Mouse (Mus musculus) ES-Bruce4 (cell line): ENCODE data around the gene Pex14. TPM values are rescaled to one million over a fixed set of nuclear protein-coding genes. Genes with fewer than 3 reads are reported as not detected.

ENCODE experiments used
- H3K27ac ChIP-seq: 2 replicates; pipeline ENCODE4 v1.5.1; 2012; ENCODE audit warnings: low read length, inconsistent platforms; ENCODE audit not compliant: insufficient read depth
- H3K27me3 ChIP-seq: 2 replicates; pipeline ENCODE4 v1.6.1; 2012; ENCODE audit warnings: mild to moderate bottlenecking, low read length, inconsistent platforms; ENCODE audit not compliant: control insufficient read depth, poor library complexity, insufficient read depth, severe bottlenecking
- H3K36me3 ChIP-seq: 2 replicates; pipeline ENCODE4 v1.6.1; 2012; ENCODE audit warnings: inconsistent platforms, mild to moderate bottlenecking, low read length, moderate library complexity; ENCODE audit not compliant: control insufficient read depth, poor library complexity, insufficient read depth, severe bottlenecking
- H3K4me1 ChIP-seq: one replicate; pipeline ENCODE4 v1.8.1; 2011; ENCODE audit warnings: low read length; ENCODE audit not compliant: control insufficient read depth, insufficient read depth
- H3K4me3 ChIP-seq: 2 replicates; pipeline ENCODE4 v1.5.1; 2011; ENCODE audit warnings: low read depth, mild to moderate bottlenecking, low read length
- H3K9ac ChIP-seq: 2 replicates; pipeline ENCODE4 v1.6.1; 2012; ENCODE audit warnings: low read depth, mild to moderate bottlenecking, inconsistent platforms; ENCODE audit not compliant: poor library complexity, severe bottlenecking
- H3K9me3 ChIP-seq: replicated peaks from 2 replicates; pipeline ENCODE4 v1.6.1; 2012; ENCODE audit warnings: mild to moderate bottlenecking, low read length, inconsistent platforms; ENCODE audit not compliant: control insufficient read depth, poor library complexity, insufficient read depth, severe bottlenecking
- CTCF ChIP-seq: IDR thresholded peaks from one replicate; pipeline ENCODE4 v1.8.1; 2011; ENCODE audit warnings: low read depth, low read length
- EP300 ChIP-seq: IDR thresholded peaks from 2 replicates; pipeline ENCODE4 v1.6.1; 2011; ENCODE audit warnings: low read depth, low read length; ENCODE audit not compliant: insufficient read depth
- POLR2A ChIP-seq: IDR thresholded peaks from one replicate; pipeline ENCODE4 v1.8.1; 2011; ENCODE audit warnings: low read length; ENCODE audit not compliant: insufficient read depth
- polyA plus RNA-seq: library from polyadenylated mRNA; stranded (reverse); fragments of >200 nt; gene quantifications from 2 replicates; pipeline ENCODE4 v1.2.4, GENCODE M21; 2011; ENCODE audit warnings: low read depth; ENCODE audit not compliant: missing spikeins, insufficient read depth, insufficient read length

Gene Pex14
- polyA plus RNA-seq, 1 experiment, result 31.2 TPM

- Histone ChIP-seq H3K27ac (no peak overlapping the region), H3K9ac (no peak overlapping the region), H3K27me3 (no peaks in the 10 kb centered on the region), H3K4me1 (peaks cover 3% of the 10 kb centered on the region), H3K36me3 (no peaks in the 10 kb centered on the region), H3K9me3 (no peaks in the 10 kb centered on the region), H3K4me3 (no peak overlapping the region)
- TF ChIP-seq POLR2A (no peak), CTCF (no peak), EP300 (no peak)
These were observed 126.3 kb downstream of the Pex14 start for GRCm38 (mm10) chr4:148973387-148973786.

GRCm38 (mm10) chr4:148972707-148973106 lies 127.0 kb downstream of the Pex14 start:
- Histone ChIP-seq H3K9me3 (no peaks in the 10 kb centered on the region), H3K4me3 (no peak overlapping the region), H3K36me3 (no peaks in the 10 kb centered on the region), H3K4me1 (no peaks in the 10 kb centered on the region), H3K9ac (no peak overlapping the region), H3K27ac (no peak overlapping the region), H3K27me3 (no peaks in the 10 kb centered on the region)
- TF ChIP-seq POLR2A, result no peak
- TF ChIP-seq CTCF, result no peak
- no peak for TF ChIP-seq EP300

GRCm38 (mm10) chr4:148971613-148972242 lies 127.9 kb downstream of the Pex14 start:
- H3K9ac ChIP-seq, result no peak overlapping the region
- no peak for TF ChIP-seq CTCF
- no peak for TF ChIP-seq POLR2A
- TF ChIP-seq EP300, result no peak
- H3K4me3 ChIP-seq, result no peak overlapping the region
- H3K9me3 ChIP-seq, result no peaks in the 10 kb centered on the region
- no peaks in the 10 kb centered on the region for H3K4me1 ChIP-seq
- H3K36me3 ChIP-seq, result no peaks in the 10 kb centered on the region
- no peak overlapping the region for H3K27ac ChIP-seq
- H3K27me3 ChIP-seq, result no peaks in the 10 kb centered on the region

GRCm38 (mm10) chr4:148970742-148971141 lies 128.9 kb downstream of the Pex14 start:
- TF ChIP-seq CTCF (no peak), EP300 (no peak), POLR2A (no peak)
- Histone ChIP-seq H3K27ac (no peak overlapping the region), H3K27me3 (no peaks in the 10 kb centered on the region), H3K9me3 (no peaks in the 10 kb centered on the region), H3K4me1 (no peaks in the 10 kb centered on the region), H3K4me3 (no peak overlapping the region), H3K9ac (no peak overlapping the region), H3K36me3 (no peaks in the 10 kb centered on the region)

GRCm38 (mm10) chr4:148969610-148970009 lies 130.1 kb downstream of the Pex14 start:
- no peaks in the 10 kb centered on the region for H3K27me3 ChIP-seq
- H3K27ac ChIP-seq, result no peak overlapping the region
- H3K4me1 ChIP-seq, result no peaks in the 10 kb centered on the region
- H3K4me3 ChIP-seq, result no peak overlapping the region
- H3K9ac ChIP-seq, result no peak overlapping the region
- no peaks in the 10 kb centered on the region for H3K9me3 ChIP-seq
- TF ChIP-seq EP300, result no peak
- no peak for TF ChIP-seq CTCF
- no peak for TF ChIP-seq POLR2A
- H3K36me3 ChIP-seq, result no peaks in the 10 kb centered on the region

GRCm38 (mm10) chr4:148968859-148969258 lies 130.8 kb downstream of the Pex14 start:
- Histone ChIP-seq H3K9me3 (no peaks in the 10 kb centered on the region), H3K4me3 (no peak overlapping the region), H3K27me3 (no peaks in the 10 kb centered on the region), H3K27ac (no peak overlapping the region), H3K36me3 (no peaks in the 10 kb centered on the region), H3K4me1 (no peaks in the 10 kb centered on the region), H3K9ac (no peak overlapping the region)
- TF ChIP-seq EP300, result no peak
- no peak for TF ChIP-seq POLR2A
- no peak for TF ChIP-seq CTCF
